Mouse (Mus musculus): ENCODE measurements around the gene Plek2. TPM values are rescaled to one million over a fixed set of nuclear protein-coding genes. Genes with fewer than 3 reads are reported as not detected.
A peak's percentile ranks its signal among the peaks of the same experiment; 100 is the strongest.

Gene Plek2
- polyA plus RNA-seq, 1 experiment from 2014 or later = 1.8 TPM

DNA sequence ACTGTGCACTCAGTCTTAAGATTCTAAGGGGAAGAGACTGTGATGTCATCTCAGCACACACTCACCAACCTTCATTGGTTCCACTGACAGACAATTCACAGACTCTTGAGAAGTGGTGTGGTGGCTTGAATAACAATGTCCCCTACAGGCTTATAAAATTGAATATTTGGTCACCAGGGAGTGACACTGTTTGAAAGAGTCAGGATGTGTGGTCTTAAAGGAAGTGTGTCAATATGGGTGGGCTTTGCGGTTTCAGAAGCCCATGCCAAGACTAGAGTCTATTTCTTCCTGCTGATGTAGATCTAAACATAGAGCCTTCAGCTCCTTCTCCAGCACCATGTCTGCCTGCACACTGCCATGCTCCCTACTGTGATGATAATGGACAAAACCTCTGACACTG, 8.9 kb downstream of the Plek2 start:
- Histone ChIP-seq H3K9ac (no peak overlapping the region), H3K27me3 (ENCODE audit: control insufficient read depth, insufficient read depth, low read length) (no peaks in the 10 kb centered on the region), H3K27ac (no peak overlapping the region), H3K4me2 (replicated peaks) (no peak overlapping the region), H3K36me3 (replicated peaks; ENCODE audit: control insufficient read depth, insufficient read depth) (no peaks in the 10 kb centered on the region), H3K4me1 (replicated peaks; ENCODE audit: control insufficient read depth, insufficient read depth, low read length) (no peaks in the 10 kb centered on the region), H3K4me3 (replicated peaks; ENCODE audit: low read length) (no peak overlapping the region), H3K9me3 (ENCODE audit: control insufficient read depth, low read length) (no peaks in the 10 kb centered on the region)
- WGBS = 96% methylated on average over 1 of the region's 1 CpGs
- ATAC-seq (ENCODE audit: low FRiP score) (no peak), DNase-seq (ENCODE audit: low spot score) (no peak)

DNA sequence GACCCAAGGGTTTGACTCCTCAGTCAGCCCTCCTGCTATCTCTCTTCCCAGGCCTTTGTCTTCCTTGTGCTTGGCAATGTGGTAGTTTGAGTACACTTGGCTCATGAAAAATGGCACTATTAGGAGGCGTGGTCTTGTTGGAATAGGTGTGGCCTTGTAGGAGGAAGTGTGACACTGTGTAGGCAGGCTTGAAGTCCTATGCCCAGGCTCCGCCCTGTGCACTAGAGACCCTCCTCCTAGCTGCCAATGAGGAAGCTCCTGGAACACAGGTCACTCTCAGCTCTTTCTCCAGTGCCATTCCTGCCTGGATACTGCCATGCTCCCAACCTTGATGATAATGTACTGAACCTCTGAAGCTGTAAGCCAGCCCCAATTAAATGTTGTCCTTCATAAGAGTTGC, 15.6 kb downstream of the Plek2 start:
- 91% methylated on average over 2 of the region's 2 CpGs for WGBS
- no peaks in the 10 kb centered on the region for H3K4me1 ChIP-seq (replicated peaks; ENCODE audit: control insufficient read depth, insufficient read depth, low read length)
- H3K4me3 ChIP-seq (replicated peaks; ENCODE audit: low read length) = no peak overlapping the region
- ATAC-seq (ENCODE audit: low FRiP score) (no peak), DNase-seq (ENCODE audit: low spot score) (no peak)
- H3K36me3 ChIP-seq (replicated peaks; ENCODE audit: control insufficient read depth, insufficient read depth) = peaks cover 11% of the 10 kb centered on the region
- H3K9me3 ChIP-seq (ENCODE audit: control insufficient read depth, low read length) = 0 out of 2 replicates have a peak, but pooled peaks cover 4% of the 10 kb centered on the region
- H3K27me3 ChIP-seq (ENCODE audit: control insufficient read depth, insufficient read depth, low read length) = no peaks in the 10 kb centered on the region
- no peak overlapping the region for H3K4me2 ChIP-seq (replicated peaks)
- H3K9ac ChIP-seq = no peak overlapping the region
- no peak overlapping the region for H3K27ac ChIP-seq

- Histone ChIP-seq H3K4me2 (replicated peaks) (no peak overlapping the region), H3K27ac (no peak overlapping the region), H3K4me1 (replicated peaks; ENCODE audit: control insufficient read depth, insufficient read depth, low read length) (no peaks in the 10 kb centered on the region), H3K4me3 (replicated peaks; ENCODE audit: low read length) (no peak overlapping the region), H3K27me3 (ENCODE audit: control insufficient read depth, insufficient read depth, low read length) (no peaks in the 10 kb centered on the region), H3K9ac (no peak overlapping the region), H3K9me3 (ENCODE audit: control insufficient read depth, low read length) (0 out of 2 replicates have a peak, but pooled peaks cover 4% of the 10 kb centered on the region), H3K36me3 (replicated peaks; ENCODE audit: control insufficient read depth, insufficient read depth) (peaks cover 22% of the 10 kb centered on the region)
- ATAC-seq (ENCODE audit: low FRiP score) = no peak
- DNase-seq (ENCODE audit: low spot score) = no peak
- 66% methylated on average over 1 of the region's 1 CpGs for WGBS
Measured at GRCm38 (mm10) chr12:78890062-78890461, 16.7 kb downstream of the Plek2 start.

DNA sequence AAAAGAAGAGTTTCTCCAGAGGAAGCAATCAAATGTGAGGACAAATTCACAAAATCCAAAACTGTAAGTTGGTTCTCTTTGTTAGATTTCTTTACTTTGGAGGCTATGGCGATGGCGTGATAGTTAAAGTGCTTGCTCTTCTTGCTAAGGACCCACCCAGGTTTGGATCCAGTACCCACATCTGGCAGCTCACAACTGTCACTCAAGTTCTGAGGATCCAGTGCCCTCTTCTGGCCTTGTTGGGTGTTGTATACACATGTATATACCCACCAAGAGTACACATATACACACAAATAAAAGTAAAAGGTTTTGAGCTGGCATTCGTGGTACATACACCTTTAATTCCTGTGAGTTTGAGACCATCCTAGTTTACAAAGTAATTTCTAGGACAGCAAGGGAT, 32.2 kb downstream of the Plek2 start:
- Histone ChIP-seq H3K9ac (no peak overlapping the region), H3K36me3 (replicated peaks; ENCODE audit: control insufficient read depth, insufficient read depth) (peaks cover 69% of the 10 kb centered on the region), H3K27me3 (ENCODE audit: control insufficient read depth, insufficient read depth, low read length) (no peaks in the 10 kb centered on the region), H3K4me1 (replicated peaks; ENCODE audit: control insufficient read depth, insufficient read depth, low read length) (no peaks in the 10 kb centered on the region), H3K4me3 (replicated peaks; ENCODE audit: low read length) (no peak overlapping the region), H3K9me3 (ENCODE audit: control insufficient read depth, low read length) (no peaks in the 10 kb centered on the region), H3K27ac (no peak overlapping the region), H3K4me2 (replicated peaks) (no peak overlapping the region)
- ATAC-seq (ENCODE audit: low FRiP score) (no peak), DNase-seq (ENCODE audit: low spot score) (no peak)
- 94% methylated on average over 3 of the region's 3 CpGs for WGBS

GRCm38 (mm10) chr12:78868115-78868514, 38.6 kb downstream of the Plek2 start:
- 94% methylated on average over 1 of the region's 1 CpGs for WGBS
- ATAC-seq (ENCODE audit: low FRiP score) = no peak

GRCm38 (mm10) chr12:78865434-78865833, 41.3 kb downstream of the Plek2 start:
- Histone ChIP-seq H3K36me3 (replicated peaks; ENCODE audit: control insufficient read depth, insufficient read depth) (peaks cover 29% of the 10 kb centered on the region), H3K4me2 (replicated peaks) (no peak overlapping the region), H3K27ac (no peak overlapping the region), H3K9ac (no peak overlapping the region), H3K27me3 (ENCODE audit: control insufficient read depth, insufficient read depth, low read length) (no peaks in the 10 kb centered on the region), H3K4me3 (replicated peaks; ENCODE audit: low read length) (no peak overlapping the region), H3K9me3 (ENCODE audit: control insufficient read depth, low read length) (no peaks in the 10 kb centered on the region), H3K4me1 (replicated peaks; ENCODE audit: control insufficient read depth, insufficient read depth, low read length) (peaks cover 15% of the 10 kb centered on the region)
- no peak for DNase-seq (ENCODE audit: low spot score)
- no peak for ATAC-seq (ENCODE audit: low FRiP score)
- 100% methylated on average over 1 of the region's 1 CpGs for WGBS

More at GRCm38 (mm10) chr12:78868115-78868514, 38.6 kb downstream of the Plek2 start:
- Histone ChIP-seq H3K36me3 (replicated peaks; ENCODE audit: control insufficient read depth, insufficient read depth) (peaks cover 42% of the 10 kb centered on the region), H3K9ac (no peak overlapping the region), H3K4me2 (replicated peaks) (no peak overlapping the region), H3K4me3 (replicated peaks; ENCODE audit: low read length) (no peak overlapping the region), H3K4me1 (replicated peaks; ENCODE audit: control insufficient read depth, insufficient read depth, low read length) (peaks cover 5% of the 10 kb centered on the region), H3K9me3 (ENCODE audit: control insufficient read depth, low read length) (no peaks in the 10 kb centered on the region), H3K27me3 (ENCODE audit: control insufficient read depth, insufficient read depth, low read length) (no peaks in the 10 kb centered on the region), H3K27ac (no peak overlapping the region)
- no peak for DNase-seq (ENCODE audit: low spot score)

- WGBS = under 1% methylated on average over 22 of the region's 22 CpGs
- ATAC-seq (ENCODE audit: low FRiP score) = no peak
- Histone ChIP-seq H3K4me2 (replicated peaks) (peak overlapping the region; percentile 75), H3K4me1 (replicated peaks; ENCODE audit: control insufficient read depth, insufficient read depth, low read length) (peaks cover 25% of the 10 kb centered on the region), H3K4me3 (replicated peaks; ENCODE audit: low read length) (peak overlapping the region; percentile 70), H3K9ac (peak overlapping the region; percentile 76), H3K27me3 (ENCODE audit: control insufficient read depth, insufficient read depth, low read length) (no peaks in the 10 kb centered on the region), H3K9me3 (ENCODE audit: control insufficient read depth, low read length) (no peaks in the 10 kb centered on the region), H3K36me3 (replicated peaks; ENCODE audit: control insufficient read depth, insufficient read depth) (peaks cover 13% of the 10 kb centered on the region), H3K27ac (peak overlapping the region; percentile 85)
- DNase-seq (ENCODE audit: low spot score) = no peak
Measured at GRCm38 (mm10) chr12:78862254-78862730, 44.5 kb downstream of the Plek2 start.

DNA sequence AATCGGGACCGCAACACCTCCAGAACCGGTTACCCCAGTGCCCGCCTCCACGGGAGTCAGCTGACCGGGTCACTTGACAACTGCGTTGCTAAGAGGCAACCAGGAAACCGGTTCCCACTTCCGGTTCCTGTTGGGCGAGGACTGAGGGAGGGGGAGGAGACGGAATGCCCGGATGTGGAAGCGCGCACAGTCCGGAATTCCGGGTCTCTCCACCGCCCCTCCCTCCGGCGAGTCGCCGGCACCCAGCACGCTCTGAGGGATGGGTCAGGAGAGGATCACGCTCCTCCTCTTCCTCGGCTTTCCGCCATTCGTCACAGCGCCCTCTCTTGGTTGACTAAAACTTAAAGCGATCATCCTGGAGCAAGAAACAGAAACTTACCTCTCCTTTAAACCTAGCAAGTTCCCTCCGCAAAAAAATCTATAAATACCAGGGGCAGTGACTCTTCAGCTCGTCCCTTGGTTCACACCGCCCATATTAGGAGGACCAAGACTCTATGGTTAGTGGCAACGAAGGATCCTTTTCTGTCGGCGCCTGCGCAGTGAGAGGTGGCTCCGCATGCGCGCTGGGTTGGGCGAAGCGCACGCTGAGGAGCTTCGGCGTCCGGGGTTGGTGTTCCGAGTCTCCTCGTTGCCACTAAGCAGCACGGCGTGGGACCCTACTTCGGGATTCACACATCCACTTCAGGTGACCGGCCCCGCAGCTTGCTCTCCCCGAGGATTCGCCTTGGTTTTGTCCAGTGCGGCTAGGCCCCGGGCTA, 45.1 kb downstream of the Plek2 start, which contains the start of the genes Atp6v1d and Eif2s1:
Gene Atp6v1d (minus strand): TSS at position 143 of the 758 bp plus-strand sequence.
Gene Eif2s1 (plus strand): TSS at position 324 of the 758 bp plus-strand sequence.
- peaks cover 9% of the 10 kb centered on the region for H3K36me3 ChIP-seq (replicated peaks; ENCODE audit: control insufficient read depth, insufficient read depth)
- peak; percentile 99 for DNase-seq (ENCODE audit: low spot score)
- peak; percentile 100 for ATAC-seq (ENCODE audit: low FRiP score)
- H3K9me3 ChIP-seq (ENCODE audit: control insufficient read depth, low read length) = no peaks in the 10 kb centered on the region
- H3K4me1 ChIP-seq (replicated peaks; ENCODE audit: control insufficient read depth, insufficient read depth, low read length) = peaks cover 25% of the 10 kb centered on the region
- peak within 1 kb of the TSS; percentile 70 for H3K4me3 ChIP-seq (replicated peaks; ENCODE audit: low read length)
- no peaks in the 10 kb centered on the region for H3K27me3 ChIP-seq (ENCODE audit: control insufficient read depth, insufficient read depth, low read length)
- WGBS = under 1% methylated on average over 54 of the region's 55 CpGs
- H3K27ac ChIP-seq = peak within 1 kb of the TSS; percentile 85
- H3K9ac ChIP-seq = peak within 1 kb of the TSS; percentile 77
- peak within 1 kb of the TSS; percentile 90 for H3K4me2 ChIP-seq (replicated peaks)

DNA sequence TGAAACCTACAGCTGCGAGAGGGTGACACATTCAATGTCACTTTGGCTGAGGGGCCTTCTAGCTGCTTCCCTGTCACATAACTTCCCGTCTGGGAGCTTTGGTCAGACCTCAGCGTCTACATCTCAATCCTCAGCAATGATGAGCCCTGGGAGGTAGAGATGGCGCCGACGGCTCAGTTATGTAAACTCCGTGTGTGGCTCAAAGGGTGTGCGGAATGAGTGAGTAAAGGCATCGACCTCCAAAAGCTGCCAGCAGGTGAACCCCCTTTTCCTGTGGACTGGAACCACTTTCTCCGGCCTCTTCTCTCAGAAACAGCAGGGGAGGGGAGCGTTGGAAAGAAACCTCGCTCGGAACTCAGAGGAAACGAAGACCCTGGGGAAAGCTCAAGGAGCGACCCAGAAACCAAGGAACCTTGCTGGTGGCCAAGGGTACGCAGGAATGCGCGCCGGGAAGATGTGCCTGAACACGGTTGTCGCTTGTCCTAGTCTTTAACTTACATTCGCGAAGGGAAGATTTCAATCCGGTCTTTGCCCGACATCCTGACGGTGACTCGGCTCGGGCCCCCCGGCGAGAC, 45.8 kb downstream of the Plek2 start:
- peak overlapping the region; percentile 90 for H3K4me2 ChIP-seq (replicated peaks)
- under 1% methylated on average over 30 of the region's 30 CpGs for WGBS
- peak overlapping the region; percentile 70 for H3K4me3 ChIP-seq (replicated peaks; ENCODE audit: low read length)
- H3K36me3 ChIP-seq (replicated peaks; ENCODE audit: control insufficient read depth, insufficient read depth) = peaks cover 16% of the 10 kb centered on the region
- H3K9me3 ChIP-seq (ENCODE audit: control insufficient read depth, low read length) = no peaks in the 10 kb centered on the region
- H3K4me1 ChIP-seq (replicated peaks; ENCODE audit: control insufficient read depth, insufficient read depth, low read length) = peaks cover 25% of the 10 kb centered on the region
- peak overlapping the region; percentile 77 for H3K9ac ChIP-seq
- DNase-seq (ENCODE audit: low spot score) = no peak
- no peaks in the 10 kb centered on the region for H3K27me3 ChIP-seq (ENCODE audit: control insufficient read depth, insufficient read depth, low read length)
- peak overlapping the region; percentile 69 for H3K27ac ChIP-seq
- ATAC-seq (ENCODE audit: low FRiP score) = peak; percentile 52; the same call in 1 of the 2 replicates

Data from hindbrain, embryonic 14.5 days (tissue).